Mouse (Mus musculus): ENCODE measurements at regions not wholly inside any gene's neighbourhood (a gene's known extent, or its start where the extent isn't known, plus 50 kb on each side); places are given as distances from the start of the nearest gene placed in this dataset.

GRCm38 (mm10) chr3:120511651-120512050 is 659.8 kb downstream of the Rwdd3 start:
- no peaks in the 10 kb centered on the region for H3K36me3 ChIP-seq (ENCODE audit: insufficient read depth, low read length)
- no peaks in the 10 kb centered on the region for H3K27me3 ChIP-seq (ENCODE audit: insufficient read depth, low read length)
- no peak overlapping the region for H3K4me3 ChIP-seq (replicated peaks; ENCODE audit: low read length)
- H3K9me3 ChIP-seq (ENCODE audit: low read length): no peaks in the 10 kb centered on the region
- TF ChIP-seq POU5F1 (IDR thresholded peaks at IDR 0.05; ENCODE audit: borderline replicate concordance, low read length) (no peak), NANOG (IDR thresholded peaks at IDR 0.05; ENCODE audit: borderline replicate concordance, low read length) (no peak), CTCF (conservative IDR thresholded peaks at IDR 0.05; ENCODE audit: low read length) (no peak)
- H3K4me1 ChIP-seq (replicated peaks; ENCODE audit: low read depth, low read length): no peaks in the 10 kb centered on the region

- Histone ChIP-seq H3K4me3 (replicated peaks; ENCODE audit: low read length) (no peak overlapping the region), H3K36me3 (ENCODE audit: insufficient read depth, low read length) (no peaks in the 10 kb centered on the region), H3K27me3 (ENCODE audit: insufficient read depth, low read length) (no peaks in the 10 kb centered on the region), H3K4me1 (replicated peaks; ENCODE audit: low read depth, low read length) (no peaks in the 10 kb centered on the region), H3K9me3 (ENCODE audit: low read length) (peaks cover 14% of the 10 kb centered on the region)
- no peak for TF ChIP-seq NANOG (IDR thresholded peaks at IDR 0.05; ENCODE audit: borderline replicate concordance, low read length)
- TF ChIP-seq POU5F1 (IDR thresholded peaks at IDR 0.05; ENCODE audit: borderline replicate concordance, low read length): no peak
- TF ChIP-seq CTCF (conservative IDR thresholded peaks at IDR 0.05; ENCODE audit: low read length): no peak
Observed at GRCm38 (mm10) chr3:120498937-120499336, 672.6 kb downstream of the Rwdd3 start.

GRCm38 (mm10) chr3:120477934-120478333 is 693.6 kb downstream of the Rwdd3 start:
- Histone ChIP-seq H3K4me3 (replicated peaks; ENCODE audit: low read length) (no peak overlapping the region), H3K9me3 (ENCODE audit: low read length) (no peaks in the 10 kb centered on the region), H3K4me1 (replicated peaks; ENCODE audit: low read depth, low read length) (no peaks in the 10 kb centered on the region), H3K27me3 (ENCODE audit: insufficient read depth, low read length) (no peaks in the 10 kb centered on the region), H3K36me3 (ENCODE audit: insufficient read depth, low read length) (no peaks in the 10 kb centered on the region)
- no peak for TF ChIP-seq NANOG (IDR thresholded peaks at IDR 0.05; ENCODE audit: borderline replicate concordance, low read length)
- no peak for TF ChIP-seq POU5F1 (IDR thresholded peaks at IDR 0.05; ENCODE audit: borderline replicate concordance, low read length)
- TF ChIP-seq CTCF (conservative IDR thresholded peaks at IDR 0.05; ENCODE audit: low read length): no peak

GRCm38 (mm10) chr3:120477232-120477631 is 693.0 kb upstream of the Ptbp2 start:
- no peaks in the 10 kb centered on the region for H3K4me1 ChIP-seq (replicated peaks; ENCODE audit: low read depth, low read length)
- no peak overlapping the region for H3K4me3 ChIP-seq (replicated peaks; ENCODE audit: low read length)
- no peaks in the 10 kb centered on the region for H3K9me3 ChIP-seq (ENCODE audit: low read length)
- no peaks in the 10 kb centered on the region for H3K27me3 ChIP-seq (ENCODE audit: insufficient read depth, low read length)
- TF ChIP-seq CTCF (conservative IDR thresholded peaks at IDR 0.05; ENCODE audit: low read length) (no peak), POU5F1 (IDR thresholded peaks at IDR 0.05; ENCODE audit: borderline replicate concordance, low read length) (no peak), NANOG (IDR thresholded peaks at IDR 0.05; ENCODE audit: borderline replicate concordance, low read length) (no peak)
- no peaks in the 10 kb centered on the region for H3K36me3 ChIP-seq (ENCODE audit: insufficient read depth, low read length)

- Histone ChIP-seq H3K4me3 (replicated peaks; ENCODE audit: low read length) (no peak overlapping the region), H3K9me3 (ENCODE audit: low read length) (no peaks in the 10 kb centered on the region), H3K36me3 (ENCODE audit: insufficient read depth, low read length) (no peaks in the 10 kb centered on the region), H3K4me1 (replicated peaks; ENCODE audit: low read depth, low read length) (no peaks in the 10 kb centered on the region), H3K27me3 (ENCODE audit: insufficient read depth, low read length) (no peaks in the 10 kb centered on the region)
- TF ChIP-seq POU5F1 (IDR thresholded peaks at IDR 0.05; ENCODE audit: borderline replicate concordance, low read length) (no peak), CTCF (conservative IDR thresholded peaks at IDR 0.05; ENCODE audit: low read length) (no peak), NANOG (IDR thresholded peaks at IDR 0.05; ENCODE audit: borderline replicate concordance, low read length) (no peak)
Observed at GRCm38 (mm10) chr3:120473645-120474038, 689.4 kb upstream of the Ptbp2 start.

- Histone ChIP-seq H3K4me1 (replicated peaks; ENCODE audit: low read depth, low read length) (no peaks in the 10 kb centered on the region), H3K36me3 (ENCODE audit: insufficient read depth, low read length) (no peaks in the 10 kb centered on the region), H3K9me3 (ENCODE audit: low read length) (no peaks in the 10 kb centered on the region), H3K27me3 (ENCODE audit: insufficient read depth, low read length) (no peaks in the 10 kb centered on the region), H3K4me3 (replicated peaks; ENCODE audit: low read length) (no peak overlapping the region)
- TF ChIP-seq POU5F1 (IDR thresholded peaks at IDR 0.05; ENCODE audit: borderline replicate concordance, low read length) (no peak), NANOG (IDR thresholded peaks at IDR 0.05; ENCODE audit: borderline replicate concordance, low read length) (no peak), CTCF (conservative IDR thresholded peaks at IDR 0.05; ENCODE audit: low read length) (no peak)
Observed at GRCm38 (mm10) chr3:120472687-120473644, 688.7 kb upstream of the Ptbp2 start.

GRCm38 (mm10) chr3:120471878-120472444 is 687.7 kb upstream of the Ptbp2 start:
- H3K4me1 ChIP-seq (replicated peaks; ENCODE audit: low read depth, low read length): no peaks in the 10 kb centered on the region

GRCm38 (mm10) chr3:120468887-120469286 is 684.6 kb upstream of the Ptbp2 start:
- Histone ChIP-seq H3K36me3 (ENCODE audit: insufficient read depth, low read length) (no peaks in the 10 kb centered on the region), H3K27me3 (ENCODE audit: insufficient read depth, low read length) (no peaks in the 10 kb centered on the region), H3K9me3 (ENCODE audit: low read length) (no peaks in the 10 kb centered on the region), H3K4me1 (replicated peaks; ENCODE audit: low read depth, low read length) (no peaks in the 10 kb centered on the region), H3K4me3 (replicated peaks; ENCODE audit: low read length) (no peak overlapping the region)
- no peak for TF ChIP-seq NANOG (IDR thresholded peaks at IDR 0.05; ENCODE audit: borderline replicate concordance, low read length)
- TF ChIP-seq CTCF (conservative IDR thresholded peaks at IDR 0.05; ENCODE audit: low read length): no peak
- TF ChIP-seq POU5F1 (IDR thresholded peaks at IDR 0.05; ENCODE audit: borderline replicate concordance, low read length): no peak

More at GRCm38 (mm10) chr3:120471878-120472444, 687.7 kb upstream of the Ptbp2 start:
- no peaks in the 10 kb centered on the region for H3K27me3 ChIP-seq (ENCODE audit: insufficient read depth, low read length)
- no peaks in the 10 kb centered on the region for H3K9me3 ChIP-seq (ENCODE audit: low read length)
- no peaks in the 10 kb centered on the region for H3K36me3 ChIP-seq (ENCODE audit: insufficient read depth, low read length)
- TF ChIP-seq POU5F1 (IDR thresholded peaks at IDR 0.05; ENCODE audit: borderline replicate concordance, low read length) (no peak), CTCF (conservative IDR thresholded peaks at IDR 0.05; ENCODE audit: low read length) (no peak), NANOG (IDR thresholded peaks at IDR 0.05; ENCODE audit: borderline replicate concordance, low read length) (no peak)
- H3K4me3 ChIP-seq (replicated peaks; ENCODE audit: low read length): no peak overlapping the region

Measured in E14TG2a.4 (cell line).